Mouse (Mus musculus) midbrain, embryonic 16.5 days (tissue): ENCODE results near the gene Dock6. TPM values are rescaled to one million over a fixed set of nuclear protein-coding genes. Genes with fewer than 3 reads are reported as not detected.

Experiments
- ATAC-seq: fragments of 200-750 bp; cut with Nextera tagmentation; 2 replicates; pipeline ENCODE4 v1.8.0; 2017; ENCODE audit warnings: moderate TSS enrichment
- H3K27ac ChIP-seq: fragments of 300-500 bp; sonication (generic); 2 replicates; pipeline ENCODE4 v1.5.1; 2014; ENCODE audit warnings: mild to moderate bottlenecking, low read length, mixed read lengths
- H3K27me3 ChIP-seq: fragments of 300-500 bp; sonication (generic); 2 replicates; pipeline ENCODE4 v1.6.1; 2014; ENCODE audit warnings: low read depth, low read length, mixed read lengths; ENCODE audit not compliant: control insufficient read depth, insufficient read depth
- H3K36me3 ChIP-seq: fragments of 300-500 bp; sonication (generic); 2 replicates; pipeline ENCODE4 v1.6.1; 2014; ENCODE audit warnings: mild to moderate bottlenecking, low read length, moderate library complexity, mixed read lengths; ENCODE audit not compliant: control insufficient read depth, insufficient read depth
- H3K4me1 ChIP-seq: fragments of 300-500 bp; sonication (generic); 2 replicates; pipeline ENCODE4 v1.6.1; 2014; ENCODE audit warnings: mild to moderate bottlenecking, low read length, mixed read lengths; ENCODE audit not compliant: control insufficient read depth, insufficient read depth
- H3K4me2 ChIP-seq: fragments of 300-500 bp; sonication (generic); 2 replicates; pipeline ENCODE4 v1.6.1; 2014; ENCODE audit warnings: mild to moderate bottlenecking, low read length, mixed read lengths
- H3K4me3 ChIP-seq: fragments of 300-500 bp; sonication (generic); 2 replicates; pipeline ENCODE4 v1.5.1; 2014; ENCODE audit warnings: low read depth, mild to moderate bottlenecking, low read length, moderate library complexity, mixed read lengths
- H3K9ac ChIP-seq: fragments of 300-500 bp; sonication (generic); 2 replicates; pipeline ENCODE4 v1.6.1; 2014; ENCODE audit warnings: low read depth, low read length, mixed read lengths
- H3K9me3 ChIP-seq: fragments of 300-500 bp; sonication (generic); replicated peaks from 2 replicates; pipeline ENCODE4 v1.6.1; 2014; ENCODE audit warnings: mild to moderate bottlenecking, low read length, mixed read lengths; ENCODE audit not compliant: control insufficient read depth, poor library complexity, severe bottlenecking
- WGBS: fragments of 180-500 bp; shearing (Covaris S2); extraction: QIAGEN DNeasy Blood & Tissue Kit; methylation state at CpG from one replicate; pipeline ENCODE4 v1.1.7; 2014; 5-methylcytosine and 5-hydroxymethylcytosine counted together
- microRNA-seq: library from miRNA; unstranded; fragments of <30 nt; microRNA quantifications from one replicate; pipeline ENCODE4, GENCODE M21; 2017
- polyA plus RNA-seq: library from polyadenylated mRNA; unstranded; fragments of >200 nt; fragmentation: Nextera tagmentation; extraction: Ambion mirVana; gene quantifications from 2 replicates; pipeline ENCODE4 v1.2.1, GENCODE M21; 2015

The Dock6 gene
- polyA plus RNA-seq, 1 experiment from 2014 or later: 13.4 TPM

- 81% methylated on average over 13 of the region's 13 CpGs for WGBS
- Histone ChIP-seq H3K27me3 (no peaks in the 10 kb centered on the region), H3K4me3 (no peak overlapping the region), H3K9me3 (no peaks in the 10 kb centered on the region), H3K4me1 (peaks cover 2% of the 10 kb centered on the region), H3K4me2 (no peak overlapping the region), H3K9ac (no peak overlapping the region), H3K36me3 (no peaks in the 10 kb centered on the region), H3K27ac (no peak overlapping the region)
- ATAC-seq: no peak
These were observed 97.7 kb downstream of the Dock6 start for GRCm38 (mm10) chr9:21754516-21755321.

DNA sequence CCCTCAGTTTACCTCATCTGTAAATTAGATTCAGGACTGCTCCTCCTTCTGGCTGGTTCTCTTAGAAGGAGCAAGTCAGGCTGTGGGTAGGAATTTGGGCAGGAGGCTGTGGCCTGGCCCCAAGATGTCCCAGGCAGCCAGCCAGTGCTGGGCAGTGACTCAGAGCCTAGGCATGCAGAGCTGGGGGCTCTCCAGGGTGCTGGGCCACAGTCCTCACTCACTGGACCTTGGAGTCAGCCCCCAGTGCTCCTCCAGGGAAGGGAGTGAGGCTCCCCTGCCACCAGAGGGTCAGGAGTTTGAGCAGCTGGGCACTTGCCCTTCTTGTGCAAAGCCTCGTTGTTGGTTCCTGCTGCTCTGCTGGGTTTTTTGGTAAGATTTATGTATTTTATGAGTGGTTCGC, 98.4 kb downstream of the Dock6 start:
- Histone ChIP-seq H3K27me3 (no peaks in the 10 kb centered on the region), H3K4me1 (no peaks in the 10 kb centered on the region), H3K4me2 (no peak overlapping the region), H3K36me3 (0 out of 2 replicates have a peak, but pooled peaks cover 3% of the 10 kb centered on the region), H3K4me3 (no peak overlapping the region), H3K9ac (no peak overlapping the region), H3K9me3 (no peaks in the 10 kb centered on the region), H3K27ac (no peak overlapping the region)
- ATAC-seq: no peak
- WGBS: 89% methylated on average over 2 of the region's 2 CpGs

DNA sequence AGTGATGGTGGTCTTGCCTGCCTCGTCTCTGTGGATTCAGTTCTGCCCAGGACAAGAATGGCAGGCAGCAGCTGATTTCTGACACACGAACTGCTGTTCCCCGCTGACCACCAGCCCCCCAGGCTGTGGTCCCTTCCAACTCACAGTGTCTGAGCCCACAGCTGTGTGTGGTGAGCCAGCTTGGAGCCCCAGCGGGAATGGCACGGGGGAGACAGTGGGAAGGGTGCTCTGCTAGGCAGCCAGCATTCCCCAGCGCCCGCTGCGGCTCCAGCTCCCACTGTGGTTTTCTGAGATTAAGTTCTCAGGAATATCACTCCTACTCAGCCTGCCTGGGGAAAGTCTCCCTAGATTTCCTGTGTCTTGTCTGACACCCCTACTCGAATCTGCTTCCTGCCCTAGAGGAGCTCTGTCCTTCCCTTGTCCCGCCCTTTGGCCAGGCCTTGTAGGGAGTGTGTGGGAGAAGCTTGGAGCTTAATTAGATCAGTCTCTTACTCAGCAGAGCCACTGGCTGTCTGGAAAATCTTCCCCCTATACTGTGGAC, 100.1 kb downstream of the Dock6 start:
- ATAC-seq: no peak
- no peak overlapping the region for H3K4me2 ChIP-seq

GRCm38 (mm10) chr9:21751347-21751746, 101.1 kb downstream of the Dock6 start:
- Histone ChIP-seq H3K27ac (no peak overlapping the region), H3K4me3 (no peak overlapping the region), H3K36me3 (peaks cover 7% of the 10 kb centered on the region; the same call in 1 of the 2 replicates), H3K9ac (no peak overlapping the region), H3K4me1 (no peaks in the 10 kb centered on the region), H3K9me3 (no peaks in the 10 kb centered on the region), H3K27me3 (no peaks in the 10 kb centered on the region), H3K4me2 (no peak overlapping the region)
- 69% methylated on average over 6 of the region's 6 CpGs for WGBS
- ATAC-seq: no peak

More for the DNA sequence above, 100.1 kb downstream of the Dock6 start:
- Histone ChIP-seq H3K4me3 (no peak overlapping the region), H3K4me1 (no peaks in the 10 kb centered on the region), H3K36me3 (peaks cover 5% of the 10 kb centered on the region; the same call in 1 of the 2 replicates), H3K9me3 (no peaks in the 10 kb centered on the region), H3K27ac (no peak overlapping the region), H3K27me3 (no peaks in the 10 kb centered on the region), H3K9ac (no peak overlapping the region)
- WGBS: 67% methylated on average over 10 of the region's 10 CpGs

DNA sequence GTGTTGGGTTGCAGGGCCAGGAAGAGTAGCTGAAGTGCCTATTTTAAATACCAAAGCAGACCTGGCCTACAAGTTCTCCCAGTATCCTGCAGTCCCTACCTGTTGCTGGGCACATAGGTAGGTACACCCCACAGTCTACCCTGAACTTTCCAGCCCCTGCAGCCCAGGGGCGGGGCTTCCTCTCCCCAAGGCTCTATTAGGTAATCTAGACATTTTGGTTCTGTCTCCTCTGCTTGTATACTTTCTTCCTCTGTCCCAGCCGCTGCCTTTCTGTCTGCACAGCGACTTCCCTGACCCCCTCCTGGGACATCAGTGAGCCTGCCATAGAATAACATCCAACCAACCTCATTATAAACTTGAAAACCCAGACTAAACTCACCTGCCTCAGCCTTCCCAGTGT, 102.1 kb downstream of the Dock6 start:
- Histone ChIP-seq H3K9ac (no peak overlapping the region), H3K9me3 (no peaks in the 10 kb centered on the region), H3K4me3 (no peak overlapping the region), H3K27ac (no peak overlapping the region), H3K4me2 (no peak overlapping the region), H3K4me1 (no peaks in the 10 kb centered on the region), H3K27me3 (no peaks in the 10 kb centered on the region), H3K36me3 (peaks cover 14% of the 10 kb centered on the region; the same call in 1 of the 2 replicates)
- ATAC-seq: no peak
- WGBS: 74% methylated on average over 3 of the region's 3 CpGs

Small RNA genes lying within 50 kb of the gene (microRNA-seq; reads per million reads assigned to microRNA genes)
- 4.1 reads per million, percentile 20 among the genes with 10 or more reads in this experiment for gene Mir7083

Other genes starting within 250 kb of the Dock6 start
- 129 and 137 TPM in 2 replicates for gene Smarca4, start 236.5 kb downstream of the Dock6 start, polyA plus RNA-seq
- gene Ldlr, start 129.2 kb downstream of the Dock6 start, polyA plus RNA-seq: 16.0 and 17.2 TPM in 2 replicates
- gene Spc24, start 92.3 kb downstream of the Dock6 start, polyA plus RNA-seq: 10.4 and 11.8 TPM in 2 replicates
- gene Kank2, start 53.9 kb downstream of the Dock6 start, polyA plus RNA-seq: 3.1 and 3.5 TPM in 2 replicates
- gene Angptl8, start 17.1 kb downstream of the Dock6 start, polyA plus RNA-seq: 0.87 TPM in 1 of 2 replicates, not detected in the other
- gene Rab3d, start 65.6 kb upstream of the Dock6 start, polyA plus RNA-seq: 16.1 and 19.9 TPM in 2 replicates
- gene Ccdc159, start 74.8 kb upstream of the Dock6 start, polyA plus RNA-seq: 11.6 and 12.7 TPM in 2 replicates
- gene Tmem205, start 74.9 kb upstream of the Dock6 start, polyA plus RNA-seq: 45.5 and 47.2 TPM in 2 replicates
- gene Plppr2, start 84.4 kb upstream of the Dock6 start, polyA plus RNA-seq: 112 and 115 TPM in 2 replicates
- 9.5 and 10.5 TPM in 2 replicates for gene Swsap1, start 103.1 kb upstream of the Dock6 start, polyA plus RNA-seq
- gene Epor, start 110.9 kb upstream of the Dock6 start, polyA plus RNA-seq: 1.2 and 1.4 TPM in 2 replicates
- gene Rgl3, start 136.8 kb upstream of the Dock6 start, polyA plus RNA-seq: 0.88 and 1.5 TPM in 2 replicates
- gene Ccdc151, start 150.0 kb upstream of the Dock6 start, polyA plus RNA-seq: 5.6 and 6.2 TPM in 2 replicates
- 83.0 and 90.3 TPM in 2 replicates for gene Prkcsh, start 150.2 kb upstream of the Dock6 start, polyA plus RNA-seq
- gene Elavl3, start 199.4 kb upstream of the Dock6 start, polyA plus RNA-seq: 91.6 and 93.8 TPM in 2 replicates
- not detected in 2 replicates for gene Gm49318, start 218.6 kb upstream of the Dock6 start, polyA plus RNA-seq
- gene Zfp653, start 218.7 kb upstream of the Dock6 start, polyA plus RNA-seq: 18.1 and 18.8 TPM in 2 replicates
- gene Ecsit, start 232.8 kb upstream of the Dock6 start, polyA plus RNA-seq: 54.8 and 57.4 TPM in 2 replicates
- gene Cnn1, start 246.6 kb upstream of the Dock6 start, polyA plus RNA-seq: 0.67 and 0.88 TPM in 2 replicates